Mouse (Mus musculus) embryonic fibroblast, embryonic 13.5 days (primary cell): ENCODE measurements around the gene Fam135a.

Experiments
- CTCF ChIP-seq: IDR thresholded peaks from 2 replicates; pipeline ENCODE4 v1.5.1; 2011; ENCODE audit warnings: mild to moderate bottlenecking, control low read depth, low read length, moderate library complexity, borderline replicate concordance; ENCODE audit not compliant: insufficient read depth
- POLR2A ChIP-seq: IDR thresholded peaks from 2 replicates; pipeline ENCODE4 v1.6.1; 2011; ENCODE audit warnings: low read depth, mild to moderate bottlenecking, control low read depth, low read length, moderate library complexity

DNA sequence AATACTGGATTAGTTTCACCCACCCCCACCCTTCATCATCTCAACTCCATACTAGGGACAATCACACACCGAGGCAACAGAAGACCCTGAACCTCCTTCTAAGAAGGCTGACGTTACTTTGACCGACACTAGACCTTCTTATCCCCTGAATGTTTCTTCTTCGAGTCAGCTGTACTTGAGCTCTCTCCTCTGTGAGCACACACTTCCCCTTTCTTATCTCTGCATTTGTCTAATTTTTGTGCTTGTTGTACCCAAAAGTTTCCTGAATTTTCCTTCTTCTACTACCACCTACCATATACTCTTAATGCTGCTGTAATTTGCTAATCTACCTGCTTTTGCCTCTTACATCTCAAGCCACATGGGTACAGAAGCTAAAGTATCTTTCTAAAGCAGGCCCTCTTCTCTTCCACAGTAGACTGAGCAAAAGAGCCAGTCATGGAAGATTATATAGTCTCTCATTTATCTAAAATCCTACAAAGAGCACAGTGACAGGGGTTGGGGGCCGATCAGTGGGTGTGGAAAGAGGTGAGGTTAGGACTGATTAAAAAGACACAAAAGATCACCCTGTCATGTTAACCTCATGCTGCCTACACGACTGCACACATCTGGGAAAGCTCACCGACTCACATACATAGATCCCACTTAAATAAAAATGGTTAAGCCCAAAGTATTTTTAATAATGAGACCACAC is 101.9 kb downstream of the Fam135a start:
- TF ChIP-seq CTCF (no peak), POLR2A (no peak)
